Mouse (Mus musculus) lung, postnatal 10 days (tissue): ENCODE results near the gene Pnp.
"Not testable (repeated sequence)": the region's sequence is repeated elsewhere in the genome, so short reads cannot be mapped to it uniquely, and the experiment has no call there.

Experiments
- DNase-seq: peaks from one replicate; pipeline ENCODE4 v3.0.0; 2021

The Pnp gene

GRCm38 (mm10) chr14:50978451-50978850 lies 47.6 kb downstream of the Pnp start:
- DNase-seq = not testable (repeated sequence)

GRCm38 (mm10) chr14:50979631-50980030 lies 48.7 kb downstream of the Pnp start:
- DNase-seq = no peak

GRCm38 (mm10) chr14:50981207-50981606 lies 50.3 kb downstream of the Pnp start:
- DNase-seq = no peak

- no peak for DNase-seq
Measured at GRCm38 (mm10) chr14:50981837-50982236, 51.0 kb downstream of the Pnp start.

- DNase-seq = no peak
Measured at GRCm38 (mm10) chr14:50987668-50988067, 56.8 kb downstream of the Pnp start.

- no peak for DNase-seq
Measured at GRCm38 (mm10) chr14:50991037-50991436, 60.2 kb downstream of the Pnp start.

- DNase-seq = no peak
Measured at GRCm38 (mm10) chr14:50997088-50997487, 66.2 kb downstream of the Pnp start.

GRCm38 (mm10) chr14:50997999-50998666 lies 67.3 kb downstream of the Pnp start:
- peak; percentile 19 for DNase-seq

- no peak for DNase-seq
Measured at GRCm38 (mm10) chr14:51007152-51007801, 76.4 kb downstream of the Pnp start, which contains the start of gene Rnase10. TSS of gene Rnase10 (plus strand) at chr14:51007751.

GRCm38 (mm10) chr14:51007914-51008713 lies 77.2 kb downstream of the Pnp start:
- peak; percentile 85 for DNase-seq

GRCm38 (mm10) chr14:51008781-51009180 lies 77.9 kb downstream of the Pnp start:
- peak; percentile 45 for DNase-seq

GRCm38 (mm10) chr14:51009572-51009971 lies 78.7 kb downstream of the Pnp start:
- DNase-seq = peak; percentile 35

GRCm38 (mm10) chr14:51014724-51015123 lies 83.8 kb downstream of the Pnp start:
- not testable (repeated sequence) for DNase-seq
